Mouse (Mus musculus): ENCODE data around the gene Hapln2.

DNA sequence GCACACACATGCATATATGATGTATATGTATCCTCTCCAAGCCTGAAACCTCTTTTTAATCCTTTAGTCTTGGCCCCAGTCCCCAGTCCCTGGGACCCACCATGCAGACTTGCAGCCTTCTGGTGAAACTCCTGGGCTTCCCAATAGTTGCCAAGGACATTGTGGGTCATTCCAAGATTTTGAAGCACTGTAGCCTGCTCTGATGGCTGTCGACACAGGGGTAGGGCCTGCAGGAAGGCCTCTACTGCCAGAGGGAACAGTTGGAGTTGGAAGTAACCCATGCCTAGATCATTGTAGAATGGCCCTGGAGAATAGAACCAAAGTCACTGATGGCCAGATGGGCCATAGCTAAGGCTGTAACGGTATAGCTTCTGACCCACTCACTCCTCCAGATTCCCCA, 47.0 kb upstream of the Hapln2 start:
- TF ChIP-seq CTCF (IDR thresholded peaks at IDR 0.05; ENCODE audit: insufficient read depth, low read length) (no peak), POLR2A (IDR thresholded peaks at IDR 0.05; ENCODE audit: borderline replicate concordance, extremely low read depth, low read depth, low read length) (no peak)
